Mouse (Mus musculus): ENCODE data around the gene Gpr157. TPM values are rescaled to one million over a fixed set of nuclear protein-coding genes. Genes with fewer than 3 reads are reported as not detected.

The Gpr157 gene
- polyA plus RNA-seq, 1 experiment from 2014 or later = 4.5 TPM

MicroRNAs within 50 kb of the gene (microRNA counts, 519-probe panel; counts per million panel counts)
- microRNA mmu-miR-34a = 2,419 counts per million, percentile 55 among the panel's probes with 10 or more counts

Small RNAs within 50 kb of the gene (microRNA-seq; reads per million reads assigned to microRNA genes)
- 316 reads per million, percentile 68 among the genes with 10 or more reads in this experiment for gene Mir34a

Other genes starting within 250 kb of the Gpr157 start
- 10.5 and 12.4 TPM in 2 replicates for gene Spsb1, start 132.3 kb upstream of the Gpr157 start, polyA plus RNA-seq (2015; fragmentation: Nextera tagmentation; extraction: Ambion mirVana)
- gene H6pd, start 78.3 kb upstream of the Gpr157 start, polyA plus RNA-seq (2015; fragmentation: Nextera tagmentation; extraction: Ambion mirVana) = 11.4 and 14.6 TPM in 2 replicates
- 0.49 and 0.77 TPM in 2 replicates for gene Slc2a5, start 31.9 kb downstream of the Gpr157 start, polyA plus RNA-seq (2015; fragmentation: Nextera tagmentation; extraction: Ambion mirVana)
- gene Slc2a7, start 61.6 kb downstream of the Gpr157 start, polyA plus RNA-seq (2015; fragmentation: Nextera tagmentation; extraction: Ambion mirVana) = not detected in 2 replicates
- gene Car6, start 114.0 kb downstream of the Gpr157 start, polyA plus RNA-seq (2015; fragmentation: Nextera tagmentation; extraction: Ambion mirVana) = not detected in 2 replicates
- 1,672 and 1,922 TPM in 2 replicates for gene Eno1, start 149.4 kb downstream of the Gpr157 start, polyA plus RNA-seq (2015; fragmentation: Nextera tagmentation; extraction: Ambion mirVana)
- 18.0 and 18.5 TPM in 2 replicates for gene Rere, start 194.3 kb downstream of the Gpr157 start, polyA plus RNA-seq (2015; fragmentation: Nextera tagmentation; extraction: Ambion mirVana)

All from heart, embryonic 16.5 days (tissue).